Mouse (Mus musculus): ENCODE measurements around the gene Gm4307.
"Not testable (repeated sequence)": the region's sequence is repeated elsewhere in the genome, so short reads cannot be mapped to it uniquely, and the experiment has no call there.

DNA sequence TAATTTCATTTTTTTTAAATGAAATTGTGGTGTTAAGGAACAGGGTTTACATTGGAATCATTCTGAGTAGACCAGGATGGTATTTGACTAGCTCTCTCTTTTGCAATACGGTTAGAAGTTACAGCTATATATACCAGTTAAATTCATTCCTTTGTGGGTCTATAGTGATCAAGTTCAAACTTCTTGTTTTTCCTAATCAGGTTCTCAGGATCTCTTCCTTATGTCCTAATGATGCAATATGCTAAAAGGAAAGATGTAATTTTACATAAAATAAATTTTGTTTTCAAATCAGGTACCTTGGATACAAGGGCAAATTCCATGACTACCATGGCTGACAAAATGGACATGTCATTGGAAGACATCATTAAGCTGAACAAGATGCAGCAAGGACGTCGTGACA, at the start of gene Gm4307:
- TF ChIP-seq CTCF, POLR2A (IDR thresholded peaks at IDR 0.05; ENCODE audit: extremely low read depth, insufficient read depth, low read length): not testable (repeated sequence)
